Mouse (Mus musculus): ENCODE measurements around the gene Pgbd5.

The Pgbd5 gene

GRCm38 (mm10) chr8:124391191-124391590, 48.3 kb downstream of the Pgbd5 start:
- no peak for DNase-seq (ENCODE audit: low spot score)

DNA sequence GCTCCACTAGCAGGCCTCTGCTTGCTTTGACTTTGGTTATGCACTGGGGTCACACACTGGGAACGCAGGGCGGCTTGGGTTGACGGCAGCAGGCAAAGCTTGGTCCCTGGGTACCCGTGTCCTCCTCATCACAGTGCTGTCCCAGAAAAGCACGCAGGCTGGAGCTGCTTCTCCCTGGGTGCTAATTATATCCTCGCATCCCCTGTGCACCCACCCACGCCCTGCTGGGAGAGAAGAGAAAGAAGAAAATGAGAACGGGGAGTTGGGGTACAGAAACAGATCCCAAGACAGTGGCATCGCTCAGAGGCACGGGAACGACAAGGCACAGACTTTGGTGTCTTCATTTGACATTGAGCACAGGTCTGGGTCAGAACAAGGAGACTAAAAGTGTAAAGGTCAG, 50.0 kb downstream of the Pgbd5 start:
- DNase-seq (ENCODE audit: low spot score) = no peak

DNA sequence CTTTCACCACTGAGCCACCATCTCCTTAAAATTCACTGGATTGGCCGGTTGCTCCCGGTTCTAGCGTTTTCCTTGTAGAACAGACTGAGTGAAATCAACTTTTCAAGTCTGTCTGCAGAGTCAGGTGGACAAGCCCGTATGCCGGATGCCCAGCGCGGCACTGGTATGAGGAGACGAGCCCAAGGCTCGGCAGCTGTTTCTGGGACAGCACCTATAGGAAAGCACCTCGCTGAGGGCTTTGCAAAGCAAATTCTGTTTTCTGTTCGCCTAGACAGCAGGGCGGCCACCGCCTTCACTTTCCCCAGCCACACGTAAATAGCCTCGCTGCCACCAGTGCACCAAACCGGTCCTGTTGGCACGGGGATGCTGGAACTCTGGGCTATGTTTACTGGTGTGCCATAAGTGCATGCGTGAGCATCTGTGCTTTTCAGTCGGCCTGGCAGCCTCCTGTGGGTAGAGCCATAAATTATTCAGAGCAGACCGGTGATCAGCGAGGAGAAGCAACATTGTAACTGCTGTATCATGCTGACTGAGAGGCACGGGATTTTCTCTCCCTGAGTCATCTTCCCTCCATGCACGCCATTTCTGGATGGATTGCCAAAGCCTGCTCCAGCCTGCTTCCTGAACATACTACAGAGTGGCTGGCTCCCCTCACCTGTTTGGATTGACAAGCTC, 53.1 kb downstream of the Pgbd5 start:
- DNase-seq (ENCODE audit: low spot score) = no peak

- no peak for DNase-seq (ENCODE audit: low spot score)
Observed at GRCm38 (mm10) chr8:124384336-124384735, 55.1 kb downstream of the Pgbd5 start.

- DNase-seq (ENCODE audit: low spot score) = no peak
Observed at GRCm38 (mm10) chr8:124382235-124382634, 57.2 kb downstream of the Pgbd5 start.

DNA sequence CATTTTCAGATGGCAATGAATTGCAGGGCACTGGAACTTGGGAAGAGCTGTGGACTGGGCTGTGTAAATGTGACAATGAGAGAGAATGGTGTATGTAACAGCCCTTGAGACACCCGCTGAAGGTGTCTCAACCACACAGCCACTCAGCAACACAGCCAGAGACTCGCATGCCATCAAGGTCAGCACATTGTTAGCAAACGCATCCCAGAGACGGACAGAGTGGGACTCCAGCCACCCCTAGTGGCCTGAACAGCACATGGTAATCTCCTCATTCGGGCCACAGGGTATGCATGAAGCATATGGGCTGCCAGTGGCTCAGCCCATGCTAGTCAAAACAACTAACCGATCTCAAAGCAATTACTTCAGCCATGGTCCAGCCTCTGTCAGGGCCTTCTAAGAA, 60.2 kb downstream of the Pgbd5 start:
- DNase-seq (ENCODE audit: low spot score) = no peak

DNA sequence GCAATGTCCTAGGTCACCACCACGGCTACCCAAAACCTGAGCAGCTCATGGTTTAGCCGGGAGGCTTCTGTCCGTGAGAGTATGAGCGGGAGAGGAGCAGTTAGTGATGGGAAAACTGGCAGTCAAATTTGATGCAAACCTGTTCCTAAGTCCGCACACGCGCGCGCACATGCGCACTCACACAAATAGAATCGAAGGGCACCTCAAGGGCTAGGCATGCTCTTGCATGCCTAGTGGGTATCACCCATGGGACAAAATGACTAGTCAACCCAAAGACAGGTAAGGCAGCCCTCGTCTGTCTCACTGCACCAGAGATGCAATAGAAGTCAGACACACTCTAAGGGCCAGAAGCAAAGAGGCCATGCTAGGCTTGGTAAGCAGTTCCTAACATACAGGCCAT, 63.1 kb downstream of the Pgbd5 start:
- DNase-seq (ENCODE audit: low spot score) = no peak

GRCm38 (mm10) chr8:124375727-124376126, 63.7 kb downstream of the Pgbd5 start:
- DNase-seq (ENCODE audit: low spot score) = no peak

GRCm38 (mm10) chr8:124375168-124375567, 64.3 kb downstream of the Pgbd5 start:
- DNase-seq (ENCODE audit: low spot score) = no peak

DNA sequence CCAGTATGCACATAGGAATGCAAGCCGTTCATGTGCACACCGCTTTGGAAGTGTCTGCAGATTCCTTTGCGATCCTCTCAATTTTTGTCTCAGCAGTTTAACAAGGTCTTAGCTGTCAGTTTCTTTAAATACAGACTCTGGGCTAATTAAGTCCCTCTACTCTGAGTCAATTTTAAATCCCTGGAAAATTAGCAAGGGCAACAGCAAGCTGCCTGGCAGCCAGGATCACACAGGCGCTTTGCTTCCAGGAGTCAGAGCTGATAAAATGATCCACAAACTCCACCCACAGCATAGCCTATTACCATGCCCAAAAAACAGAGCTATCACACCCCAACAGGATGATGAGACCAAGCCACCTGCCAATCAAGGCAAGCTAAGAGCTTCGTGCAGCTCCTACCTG, 65.7 kb downstream of the Pgbd5 start:
- no peak for DNase-seq (ENCODE audit: low spot score)

GRCm38 (mm10) chr8:124371410-124372123, 67.9 kb downstream of the Pgbd5 start:
- DNase-seq (ENCODE audit: low spot score) = no peak

DNA sequence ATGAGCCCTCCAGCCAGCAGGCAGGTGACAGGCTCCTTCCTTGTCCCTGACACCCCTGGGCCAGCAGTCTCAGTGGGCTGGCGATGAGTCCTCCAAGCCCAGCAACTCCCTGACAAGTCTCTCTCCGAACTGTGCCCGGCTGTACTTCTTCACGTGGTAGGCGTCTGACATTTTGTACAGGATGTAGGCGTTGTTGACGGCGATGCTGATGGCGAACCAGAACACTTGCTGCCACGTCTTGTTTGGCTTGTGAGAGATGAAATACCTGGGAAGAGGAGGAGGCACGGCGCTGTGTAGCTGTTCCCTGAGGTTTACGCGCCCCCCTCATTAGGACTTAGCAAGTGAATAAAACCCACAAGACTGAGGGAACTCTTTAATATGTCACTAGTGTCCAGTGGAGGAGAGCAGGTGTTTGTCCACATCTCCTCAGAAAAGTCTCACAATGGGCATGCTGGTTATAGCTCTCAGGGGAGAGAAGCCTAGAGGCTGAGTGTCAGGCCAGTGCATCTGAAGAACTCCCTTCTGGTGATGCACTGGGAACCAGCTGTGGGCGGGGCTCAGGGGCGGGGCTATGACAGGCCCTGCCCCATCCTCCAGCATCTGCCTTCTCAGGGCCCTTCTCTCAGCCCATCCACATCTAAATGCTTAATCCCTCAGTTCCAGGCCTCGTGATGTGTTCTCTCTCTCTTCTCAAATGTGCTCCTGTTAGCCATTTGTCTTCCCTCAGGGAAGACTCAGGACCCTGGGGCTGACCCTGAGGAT, 68.9 kb downstream of the Pgbd5 start:
- DNase-seq (ENCODE audit: low spot score) = no peak

- DNase-seq (ENCODE audit: low spot score) = no peak
Observed at GRCm38 (mm10) chr8:124368213-124368612, 71.2 kb downstream of the Pgbd5 start.

DNA sequence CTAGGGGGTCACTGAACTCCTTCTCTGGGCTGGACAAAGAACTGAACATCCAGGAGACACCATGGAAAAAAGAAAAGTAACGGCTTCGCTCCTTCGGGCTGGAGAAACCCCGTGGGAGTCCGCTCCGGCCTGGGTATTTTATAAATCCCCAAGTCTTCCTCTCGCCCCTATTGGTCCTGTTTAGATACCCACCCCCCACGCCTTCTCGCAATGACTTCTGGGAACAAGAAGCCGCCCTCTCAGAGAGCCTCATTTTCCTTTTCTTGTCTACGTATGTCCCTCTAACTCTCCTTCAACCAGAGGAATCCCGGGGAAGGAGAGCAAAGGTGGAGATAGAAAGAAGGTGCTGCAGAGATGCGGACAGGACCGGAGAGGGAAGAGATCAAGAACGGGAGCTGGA, 76.1 kb downstream of the Pgbd5 start:
- DNase-seq (ENCODE audit: low spot score) = no peak

DNA sequence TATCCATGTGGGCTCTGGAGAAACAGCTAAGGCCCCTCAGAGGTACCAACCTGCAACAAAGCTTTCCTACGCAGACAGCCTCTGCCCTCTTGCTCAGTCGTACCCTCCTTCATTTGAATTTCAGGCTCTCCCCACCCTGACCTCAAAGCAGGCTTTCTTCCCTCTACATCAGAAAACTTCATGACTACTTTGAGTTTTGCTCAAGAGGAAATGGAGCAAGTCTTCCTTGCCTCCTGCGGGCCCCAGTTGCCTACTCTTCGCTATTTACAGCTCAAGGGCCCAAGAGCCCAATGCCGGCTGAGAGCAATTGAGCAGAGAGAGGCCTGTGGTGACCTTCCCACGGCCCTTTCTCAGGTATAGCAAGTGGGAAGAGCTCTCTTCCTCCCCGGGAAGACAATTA, 76.9 kb downstream of the Pgbd5 start:
- no peak for DNase-seq (ENCODE audit: low spot score)

- no peak for DNase-seq (ENCODE audit: low spot score)
Observed at GRCm38 (mm10) chr8:124361773-124362427, 77.6 kb downstream of the Pgbd5 start.

- DNase-seq (ENCODE audit: low spot score) = no peak
Observed at GRCm38 (mm10) chr8:124360911-124361310, 78.5 kb downstream of the Pgbd5 start.

- DNase-seq (ENCODE audit: low spot score) = no peak
Observed at GRCm38 (mm10) chr8:124351636-124352035, 87.8 kb downstream of the Pgbd5 start.

GRCm38 (mm10) chr8:124349663-124350062, 89.8 kb downstream of the Pgbd5 start:
- no peak for DNase-seq (ENCODE audit: low spot score)

GRCm38 (mm10) chr8:124348087-124348486, 91.4 kb downstream of the Pgbd5 start:
- no peak for DNase-seq (ENCODE audit: low spot score)

- no peak for DNase-seq (ENCODE audit: low spot score)
Observed at GRCm38 (mm10) chr8:124346852-124347523, 92.5 kb downstream of the Pgbd5 start.

DNA sequence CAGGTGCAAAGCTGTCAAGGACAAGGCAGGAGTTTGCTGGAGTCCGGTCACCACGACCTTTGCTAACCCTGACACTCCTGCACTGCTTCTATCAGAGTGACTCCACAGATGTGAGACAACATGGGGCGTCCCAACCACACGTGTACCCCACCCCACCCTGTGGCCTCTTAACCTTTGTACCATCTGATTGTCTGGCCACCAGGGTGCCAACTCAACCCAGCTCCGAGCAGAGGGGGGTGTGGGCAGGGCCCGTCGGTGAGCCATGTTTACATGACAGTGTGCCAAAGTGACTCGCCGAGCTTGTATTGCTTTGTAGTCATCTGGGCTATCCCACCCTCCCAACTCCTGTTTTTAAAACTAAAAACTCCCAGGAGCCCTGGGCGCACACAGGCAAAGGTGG, 94.4 kb downstream of the Pgbd5 start:
- DNase-seq (ENCODE audit: low spot score) = no peak

Measured in ovary, adult 18-20 months (tissue).